Mouse (Mus musculus): Measurements from ENCODE around the gene Erbb2. TPM values are rescaled to one million over a fixed set of nuclear protein-coding genes. Genes with fewer than 3 reads are reported as not detected.
"Not testable (repeated sequence)": the region's sequence is repeated elsewhere in the genome, so short reads cannot be mapped to it uniquely, and the experiment has no call there.

Erbb2 gene
- polyA plus RNA-seq, 1 experiment = not detected

DNA sequence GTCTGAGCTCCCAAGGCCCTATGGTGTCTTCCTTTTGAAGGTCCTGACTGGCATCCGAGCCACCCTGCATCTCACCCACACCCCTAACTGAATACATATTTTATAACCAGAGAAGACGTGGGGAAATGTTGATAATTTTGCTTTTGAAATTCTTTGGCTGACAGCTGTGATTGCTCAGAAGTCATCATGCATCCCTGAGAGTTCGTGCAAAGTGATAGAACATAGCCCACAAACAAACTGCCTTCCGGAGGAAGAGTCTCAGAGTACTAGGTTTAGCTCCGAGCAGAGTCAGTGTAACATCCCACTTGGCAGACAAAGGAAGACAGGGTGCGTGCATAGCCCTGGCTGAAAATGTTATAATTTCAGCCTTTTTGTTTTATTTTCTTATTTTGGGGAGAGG lies 39.0 kb upstream of the Erbb2 start:
- Histone ChIP-seq H3K4me3 (ENCODE audit: insufficient read depth, low read length) (no peak overlapping the region), H3K4me1 (ENCODE audit: control insufficient read depth, insufficient read depth, low read length) (no peaks in the 10 kb centered on the region), H3K27ac (ENCODE audit: insufficient read depth, low read depth, low read length) (no peak overlapping the region)
- TF ChIP-seq CTCF (IDR thresholded peaks at IDR 0.05; ENCODE audit: low read depth, low read length) (no peak), POLR2A (IDR thresholded peaks at IDR 0.05; ENCODE audit: borderline replicate concordance, low read depth, low read length) (no peak)

DNA sequence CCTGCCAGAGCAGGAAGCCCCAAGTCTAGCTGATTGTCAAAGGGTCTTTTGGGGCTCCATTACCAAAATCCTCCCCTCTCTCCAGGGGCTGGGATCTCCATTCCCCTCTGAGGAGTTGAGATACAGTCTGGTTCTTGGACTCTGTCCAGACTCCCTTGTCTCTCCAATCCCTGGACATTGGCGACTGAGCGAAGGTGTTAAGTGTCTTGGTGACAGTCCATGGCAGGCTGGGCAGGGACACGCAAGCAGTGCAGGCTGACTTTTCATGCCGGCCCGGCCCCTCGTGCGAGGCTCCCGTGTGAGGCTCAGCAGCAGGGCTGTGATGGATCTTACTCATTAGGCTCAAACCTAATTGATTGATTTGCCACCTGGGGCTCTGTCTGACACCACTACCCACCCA lies 38.0 kb upstream of the Erbb2 start:
- H3K27ac ChIP-seq (ENCODE audit: insufficient read depth, low read depth, low read length) = no peak overlapping the region
- TF ChIP-seq POLR2A (IDR thresholded peaks at IDR 0.05; ENCODE audit: borderline replicate concordance, low read depth, low read length) = no peak
- no peak for TF ChIP-seq CTCF (IDR thresholded peaks at IDR 0.05; ENCODE audit: low read depth, low read length)
- H3K4me3 ChIP-seq (ENCODE audit: insufficient read depth, low read length) = no peak overlapping the region
- H3K4me1 ChIP-seq (ENCODE audit: control insufficient read depth, insufficient read depth, low read length) = no peaks in the 10 kb centered on the region

GRCm38 (mm10) chr11:98376756-98377155 lies 35.5 kb upstream of the Erbb2 start:
- Histone ChIP-seq H3K4me3 (ENCODE audit: insufficient read depth, low read length) (no peak overlapping the region), H3K4me1 (ENCODE audit: control insufficient read depth, insufficient read depth, low read length) (no peaks in the 10 kb centered on the region), H3K27ac (ENCODE audit: insufficient read depth, low read depth, low read length) (no peak overlapping the region)
- no peak for TF ChIP-seq POLR2A (IDR thresholded peaks at IDR 0.05; ENCODE audit: borderline replicate concordance, low read depth, low read length)
- no peak for TF ChIP-seq CTCF (IDR thresholded peaks at IDR 0.05; ENCODE audit: low read depth, low read length)

DNA sequence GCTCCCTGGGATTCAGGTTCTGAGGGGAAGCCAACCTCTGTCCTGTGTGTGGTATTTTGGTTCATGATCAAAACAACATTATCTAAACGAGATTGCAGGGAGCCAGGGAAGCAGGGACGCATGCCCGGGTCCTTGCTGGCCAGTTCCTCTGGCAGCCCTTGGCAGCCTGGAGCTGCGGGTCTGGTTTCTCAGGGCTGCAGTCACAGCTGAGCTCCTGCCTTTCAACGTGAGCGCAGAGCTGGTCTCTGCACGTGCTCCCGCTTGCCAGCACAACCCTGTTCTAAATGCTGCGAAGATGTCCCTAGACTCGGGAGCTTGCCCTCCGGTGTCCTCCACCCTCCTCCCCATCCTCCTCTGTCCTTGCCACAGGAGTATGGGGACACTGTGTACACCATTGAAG lies 34.5 kb upstream of the Erbb2 start:
- H3K4me3 ChIP-seq (ENCODE audit: insufficient read depth, low read length) = no peak overlapping the region
- H3K27ac ChIP-seq (ENCODE audit: insufficient read depth, low read depth, low read length) = no peak overlapping the region
- H3K4me1 ChIP-seq (ENCODE audit: control insufficient read depth, insufficient read depth, low read length) = no peaks in the 10 kb centered on the region
- TF ChIP-seq CTCF (IDR thresholded peaks at IDR 0.05; ENCODE audit: low read depth, low read length) = no peak
- TF ChIP-seq POLR2A (IDR thresholded peaks at IDR 0.05; ENCODE audit: borderline replicate concordance, low read depth, low read length) = no peak

DNA sequence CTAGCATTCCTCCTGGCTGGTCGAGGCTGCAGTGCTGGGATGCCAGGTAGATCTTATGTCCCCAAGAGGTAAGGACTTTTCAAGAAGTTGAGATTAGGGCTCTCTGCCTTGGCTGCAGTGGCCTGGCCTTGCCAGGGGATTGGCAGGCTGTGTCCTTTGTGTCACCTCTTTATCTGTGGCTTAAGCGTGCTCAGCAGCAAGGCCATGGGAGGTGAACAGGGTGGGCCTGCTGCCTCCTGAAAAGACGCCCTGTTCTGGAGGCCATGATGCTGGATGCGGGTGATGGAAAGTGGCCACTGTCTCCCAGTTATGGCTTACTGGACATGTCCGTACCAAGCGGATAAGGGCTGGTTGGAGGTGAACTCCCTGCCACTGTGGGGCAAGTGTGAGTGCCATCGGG lies 32.9 kb upstream of the Erbb2 start:
- Histone ChIP-seq H3K27ac (ENCODE audit: insufficient read depth, low read depth, low read length) (no peak overlapping the region), H3K4me3 (ENCODE audit: insufficient read depth, low read length) (no peak overlapping the region), H3K4me1 (ENCODE audit: control insufficient read depth, insufficient read depth, low read length) (no peaks in the 10 kb centered on the region)
- no peak for TF ChIP-seq POLR2A (IDR thresholded peaks at IDR 0.05; ENCODE audit: borderline replicate concordance, low read depth, low read length)
- no peak for TF ChIP-seq CTCF (IDR thresholded peaks at IDR 0.05; ENCODE audit: low read depth, low read length)

- Histone ChIP-seq H3K27ac (ENCODE audit: insufficient read depth, low read depth, low read length) (no peak overlapping the region), H3K4me3 (ENCODE audit: insufficient read depth, low read length) (no peak overlapping the region), H3K4me1 (ENCODE audit: control insufficient read depth, insufficient read depth, low read length) (no peaks in the 10 kb centered on the region)
- no peak for TF ChIP-seq CTCF (IDR thresholded peaks at IDR 0.05; ENCODE audit: low read depth, low read length)
Observed at GRCm38 (mm10) chr11:98380106-98380505, 32.2 kb upstream of the Erbb2 start.

DNA sequence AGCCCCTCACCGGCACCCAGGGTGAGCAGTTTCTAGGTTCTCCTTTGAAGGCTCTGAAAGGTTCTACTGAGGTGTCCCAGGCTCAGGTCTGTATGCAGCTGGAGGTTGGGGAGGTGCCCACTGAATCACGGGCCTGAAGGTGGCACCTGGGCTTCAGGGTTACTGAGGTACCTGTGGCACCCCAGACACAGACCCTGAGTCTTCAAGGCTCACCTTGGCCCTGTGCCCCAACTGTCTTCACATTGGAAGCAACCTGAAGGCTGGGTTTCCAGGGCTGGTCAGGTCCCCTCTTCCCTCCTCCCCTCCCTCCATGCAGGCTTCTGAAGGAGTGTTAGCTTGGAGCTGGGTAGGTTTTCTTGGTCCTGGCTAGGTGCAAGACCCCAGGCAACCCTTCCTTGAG lies 30.6 kb upstream of the Erbb2 start:
- H3K4me3 ChIP-seq (ENCODE audit: insufficient read depth, low read length) = no peak overlapping the region
- no peak overlapping the region for H3K27ac ChIP-seq (ENCODE audit: insufficient read depth, low read depth, low read length)
- no peaks in the 10 kb centered on the region for H3K4me1 ChIP-seq (ENCODE audit: control insufficient read depth, insufficient read depth, low read length)
- TF ChIP-seq POLR2A (IDR thresholded peaks at IDR 0.05; ENCODE audit: borderline replicate concordance, low read depth, low read length) = no peak
- no peak for TF ChIP-seq CTCF (IDR thresholded peaks at IDR 0.05; ENCODE audit: low read depth, low read length)

GRCm38 (mm10) chr11:98382405-98382804 lies 29.9 kb upstream of the Erbb2 start:
- H3K4me1 ChIP-seq (ENCODE audit: control insufficient read depth, insufficient read depth, low read length); H3K27ac ChIP-seq (ENCODE audit: insufficient read depth, low read depth, low read length): not testable (repeated sequence)

DNA sequence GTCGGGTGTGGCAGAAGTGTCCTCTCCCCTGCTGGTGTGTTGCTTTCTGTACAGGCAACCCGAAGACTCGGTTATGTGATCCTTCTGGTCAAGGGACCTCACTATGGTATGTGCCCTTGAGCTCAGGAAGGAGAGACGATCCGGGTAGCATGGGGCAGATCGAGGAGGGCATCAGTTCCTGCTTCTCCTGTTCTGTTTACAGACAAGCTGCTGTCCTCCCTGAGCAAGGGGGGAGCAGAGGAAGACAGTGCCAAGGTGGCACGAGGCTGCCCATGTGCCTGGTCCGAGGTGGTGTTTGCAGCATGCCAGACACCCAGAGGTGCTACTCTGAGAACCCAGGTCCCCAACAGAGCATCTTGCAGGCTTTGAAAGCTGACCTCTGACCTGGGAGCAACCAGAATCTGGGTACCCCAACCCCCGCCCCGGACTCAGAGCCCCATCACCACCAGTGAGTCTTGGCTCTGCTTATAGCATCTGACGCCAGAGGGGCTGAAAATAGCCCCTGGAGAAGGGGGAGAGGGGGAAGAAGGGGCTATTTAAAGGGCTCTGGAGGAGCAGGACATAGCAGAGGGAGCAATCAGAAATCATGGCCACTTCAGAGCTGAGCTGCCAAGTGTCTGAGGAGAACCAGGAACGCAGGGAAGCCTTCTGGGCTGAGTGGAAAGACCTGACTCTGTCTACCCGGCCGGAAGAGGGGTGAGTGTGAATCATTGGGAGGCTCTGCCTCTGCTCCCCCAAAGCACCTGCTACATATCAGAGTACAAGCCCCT lies 28.8 kb upstream of the Erbb2 start, which contains the start of gene Tcap:
Gene Tcap, plus strand, starts transcription at position 551 of the 770 bp plus-strand sequence.
- Histone ChIP-seq H3K4me3 (ENCODE audit: insufficient read depth, low read length) (no peak within 1 kb of the TSS), H3K4me1 (ENCODE audit: control insufficient read depth, insufficient read depth, low read length) (no peaks in the 10 kb centered on the region)
- TF ChIP-seq POLR2A (IDR thresholded peaks at IDR 0.05; ENCODE audit: borderline replicate concordance, low read depth, low read length) = no peak
- no peak for TF ChIP-seq CTCF (IDR thresholded peaks at IDR 0.05; ENCODE audit: low read depth, low read length)

More at GRCm38 (mm10) chr11:98382405-98382804, 29.9 kb upstream of the Erbb2 start:
- H3K4me3 ChIP-seq (ENCODE audit: insufficient read depth, low read length) = not testable (repeated sequence)

GRCm38 (mm10) chr11:98384216-98384615 lies 28.1 kb upstream of the Erbb2 start:
- Histone ChIP-seq H3K4me3 (ENCODE audit: insufficient read depth, low read length) (no peak overlapping the region), H3K4me1 (ENCODE audit: control insufficient read depth, insufficient read depth, low read length) (no peaks in the 10 kb centered on the region), H3K27ac (ENCODE audit: insufficient read depth, low read depth, low read length) (no peak overlapping the region)
- TF ChIP-seq CTCF (IDR thresholded peaks at IDR 0.05; ENCODE audit: low read depth, low read length) (no peak), POLR2A (IDR thresholded peaks at IDR 0.05; ENCODE audit: borderline replicate concordance, low read depth, low read length) (no peak)

More for the DNA sequence above, 28.8 kb upstream of the Erbb2 start, which contains the start of gene Tcap:
- H3K27ac ChIP-seq (ENCODE audit: insufficient read depth, low read depth, low read length) = no peak within 1 kb of the TSS

Measured in bone marrow macrophage, adult 2 months (primary cell).